Mouse (Mus musculus): ENCODE results near the gene Apol7a.
A peak's percentile ranks its signal among the peaks of the same experiment; 100 is the strongest.
"Not testable (repeated sequence)": the region's sequence is repeated elsewhere in the genome, so short reads cannot be mapped to it uniquely, and the experiment has no call there.

The Apol7a gene

DNA sequence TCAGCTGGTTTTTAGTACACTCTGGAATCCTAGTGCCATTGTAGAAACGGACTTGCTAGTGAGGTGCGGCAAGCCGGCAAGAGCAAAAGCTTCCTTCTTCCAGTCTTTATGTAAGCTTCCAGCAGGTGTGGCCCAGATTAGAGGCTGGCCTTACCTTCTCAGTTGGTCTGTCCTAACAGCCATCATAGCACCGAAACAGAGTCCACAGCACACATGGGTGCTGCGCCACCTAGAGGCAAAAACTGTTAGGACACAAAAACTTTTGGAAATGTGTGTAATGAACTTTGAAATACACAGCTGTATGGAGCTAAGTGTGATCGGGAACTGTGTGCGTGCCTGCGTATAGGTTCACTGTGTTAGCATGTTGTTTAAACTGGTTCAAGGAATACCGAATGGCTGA lies at the start of gene Apol7a:
TSS of gene Apol7a (minus strand) at position 84 of the 400 bp plus-strand sequence.
- not testable (repeated sequence) for DNase-seq (ENCODE audit: low read depth)

DNA sequence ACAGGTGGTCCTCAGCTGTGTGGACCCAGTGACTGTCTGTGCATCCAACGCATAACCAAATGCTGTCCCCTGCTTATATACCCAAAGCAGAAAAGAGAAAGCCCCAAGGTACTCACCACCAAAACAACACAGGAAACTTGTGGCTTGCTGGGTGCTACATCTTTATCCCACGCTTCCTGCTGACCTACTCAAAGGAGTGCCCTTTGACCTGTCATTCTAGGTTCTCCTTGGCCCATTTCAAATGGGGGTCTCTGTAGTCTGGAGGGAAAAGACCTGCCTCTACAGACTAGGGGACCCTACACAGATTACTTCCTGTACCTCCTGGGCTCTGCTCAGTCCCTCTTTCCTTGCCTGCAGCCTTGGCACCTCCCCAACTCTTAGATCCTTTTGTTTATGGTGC lies 48.5 kb upstream of the Apol7a start, which contains the start of gene Apol7b:
TSS of gene Apol7b (minus strand) at position 101 of the 400 bp plus-strand sequence.
- DNase-seq (ENCODE audit: low read depth) = not testable (repeated sequence)

DNA sequence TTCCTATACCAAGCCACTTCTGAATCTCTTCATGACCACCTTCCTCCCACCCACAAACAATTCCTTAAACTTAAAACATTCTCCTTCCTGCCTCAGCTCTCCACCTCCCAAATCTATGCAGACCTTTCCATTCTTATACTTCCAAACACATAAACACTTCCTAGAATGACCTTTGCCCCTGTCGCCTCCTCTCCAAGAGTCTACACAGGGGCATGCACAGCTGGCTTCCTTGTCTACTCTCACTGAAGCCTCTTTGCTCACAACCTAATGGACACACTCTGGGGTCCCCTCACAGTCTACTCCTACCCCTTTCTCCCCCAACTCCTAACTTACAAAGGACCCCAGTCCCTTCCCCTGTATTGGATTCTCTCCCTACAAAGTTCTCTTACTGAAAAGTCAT lies 46.8 kb upstream of the Apol7a start:
- DNase-seq (ENCODE audit: low read depth) = not testable (repeated sequence)

DNA sequence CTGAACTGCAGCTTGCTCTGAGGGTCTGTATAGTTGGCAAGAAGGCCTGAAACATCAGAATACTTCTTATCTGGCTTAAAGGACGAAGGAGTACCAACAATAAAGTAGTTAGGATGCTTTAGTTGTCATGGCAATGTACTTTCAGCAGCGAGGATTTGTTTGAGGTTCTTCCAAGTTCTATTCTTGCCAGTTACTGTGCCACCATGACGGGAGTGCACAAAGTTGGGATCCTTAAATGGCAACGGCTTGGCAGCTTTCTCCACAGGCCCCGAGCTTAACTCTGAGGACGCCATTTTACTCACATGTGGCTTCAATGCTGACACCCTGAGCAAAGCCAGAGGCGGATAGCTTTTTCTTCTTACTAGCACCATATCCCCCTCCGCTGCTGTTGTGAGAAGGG lies 45.8 kb upstream of the Apol7a start:
- DNase-seq (ENCODE audit: low read depth) = not testable (repeated sequence)

DNA sequence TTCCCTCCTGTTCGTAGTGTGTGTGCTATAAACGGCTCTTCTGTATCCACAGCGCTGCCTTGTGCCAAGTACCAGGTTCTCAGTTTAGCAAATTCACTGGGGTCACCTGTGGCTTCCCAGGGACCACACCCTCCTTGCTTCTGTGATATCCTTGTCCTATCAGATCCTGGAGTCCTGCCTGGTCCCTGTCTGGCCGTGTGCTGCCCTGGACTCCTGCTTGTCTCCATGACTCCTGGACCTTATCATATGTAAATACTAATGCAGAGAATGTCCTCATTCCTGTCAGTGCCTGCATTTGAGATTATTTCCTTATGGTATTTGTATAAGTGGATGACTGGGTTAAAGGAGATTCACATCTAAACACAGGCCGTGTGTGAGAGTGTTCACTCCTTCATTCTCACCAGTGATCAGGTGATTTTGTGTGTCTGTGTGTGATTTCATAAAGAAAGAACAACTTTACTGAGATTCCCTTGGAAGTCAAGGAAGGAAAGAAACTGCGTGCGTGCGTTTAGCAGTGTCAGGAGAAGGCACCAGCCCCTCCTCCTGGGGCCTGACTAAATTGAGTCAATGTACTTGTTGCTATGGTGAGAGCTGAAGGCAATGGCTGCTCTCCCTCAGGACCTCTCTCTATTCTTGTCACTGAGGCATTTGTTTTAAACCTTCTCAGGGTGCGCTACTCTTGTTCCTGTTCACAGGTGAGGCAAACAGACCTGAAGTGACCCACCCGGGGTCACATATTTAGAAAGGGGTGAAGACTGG lies 30.0 kb upstream of the Apol7a start:
- not testable (repeated sequence) for DNase-seq (ENCODE audit: low read depth)

DNA sequence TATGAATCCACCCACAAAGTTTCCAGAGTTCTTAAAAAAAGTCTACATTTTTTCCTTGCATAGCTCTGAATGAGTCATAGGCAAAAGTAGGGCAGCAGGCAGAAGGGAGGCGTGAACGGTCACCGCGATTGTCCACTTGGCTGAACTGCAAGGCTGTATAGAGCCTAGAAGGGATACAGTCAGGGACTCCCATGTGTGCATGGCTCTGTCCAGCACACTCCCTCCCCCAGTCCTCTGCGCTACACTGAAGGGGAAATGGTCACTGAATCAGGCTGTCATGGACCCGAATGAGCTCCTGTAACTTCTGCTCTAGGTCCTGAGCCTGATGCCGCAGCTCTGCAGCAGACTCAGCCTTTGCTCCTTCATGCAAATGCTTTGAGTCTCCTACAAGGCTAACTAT lies 24.0 kb upstream of the Apol7a start:
- not testable (repeated sequence) for DNase-seq (ENCODE audit: low read depth)

DNA sequence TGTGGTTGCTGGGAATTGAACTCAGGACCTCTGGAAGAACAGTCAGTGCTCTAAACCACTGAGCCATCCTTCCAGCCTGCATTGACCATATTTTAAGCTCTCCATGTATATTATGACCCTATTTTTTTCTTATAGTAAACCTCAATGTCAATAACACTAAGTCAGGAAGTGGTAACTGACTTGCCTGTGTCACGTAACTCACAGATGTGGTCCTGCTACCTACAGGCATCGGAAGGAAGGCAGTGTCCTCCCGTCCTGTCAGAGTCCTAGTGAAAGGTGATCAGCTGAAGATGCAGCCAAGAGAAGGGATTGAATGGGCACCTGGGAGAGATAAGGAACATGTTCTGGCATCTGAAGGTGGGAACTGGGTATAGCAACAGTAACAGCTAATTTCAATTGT lies 20.7 kb upstream of the Apol7a start:
- DNase-seq (ENCODE audit: low read depth) = not testable (repeated sequence)

DNA sequence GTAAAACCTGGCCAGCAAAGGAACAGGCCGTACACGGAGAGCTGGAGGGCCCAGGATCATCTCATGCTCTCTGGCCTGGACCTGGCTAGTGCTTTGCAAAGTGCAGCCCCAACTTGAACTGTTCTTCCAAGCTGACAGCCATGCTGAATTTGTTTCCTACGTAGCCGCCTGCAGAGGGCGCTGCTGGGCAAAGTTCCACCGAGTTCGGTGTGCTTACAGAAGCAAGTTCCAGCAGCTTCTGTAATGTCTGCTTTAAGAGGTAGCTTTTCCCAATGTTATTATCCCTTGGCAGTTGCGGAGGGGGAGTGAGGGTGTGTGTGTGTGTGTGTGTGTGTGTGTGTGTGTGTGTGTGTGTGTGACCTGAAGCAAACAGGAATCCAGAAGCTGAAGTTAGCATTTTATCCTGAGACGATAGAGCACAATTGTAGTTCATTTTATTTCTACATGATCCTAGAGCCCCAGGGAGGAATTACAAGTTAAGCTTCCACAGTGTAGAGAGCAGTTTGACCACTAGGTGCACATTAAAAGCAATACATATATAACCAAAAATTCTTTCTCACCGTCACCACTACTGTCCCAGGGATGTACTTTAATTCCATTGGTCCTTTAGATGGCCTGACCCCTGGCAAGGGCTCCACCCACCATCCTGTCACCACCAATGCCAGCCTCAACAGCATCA lies 17.9 kb upstream of the Apol7a start:
- not testable (repeated sequence) for DNase-seq (ENCODE audit: low read depth)

DNA sequence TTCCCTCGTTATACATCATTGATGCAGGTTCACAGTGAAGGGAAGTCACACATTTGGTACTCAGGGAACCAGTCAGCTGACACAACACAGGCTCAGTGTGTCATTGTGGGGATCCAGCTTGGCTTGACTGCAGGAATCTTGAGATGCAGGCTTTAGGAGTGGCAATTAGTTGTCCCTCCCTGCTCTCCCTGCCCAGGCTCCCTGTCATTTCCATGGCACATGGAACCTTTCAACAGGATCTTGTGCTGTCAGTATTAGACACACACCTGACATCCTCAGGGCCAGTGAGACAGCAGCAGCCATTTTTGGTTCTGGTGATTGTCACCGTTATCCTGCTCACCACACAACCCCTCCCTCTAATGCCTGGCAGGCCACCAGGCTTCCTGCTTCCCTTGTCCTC lies 16.7 kb upstream of the Apol7a start:
- DNase-seq (ENCODE audit: low read depth) = not testable (repeated sequence)

DNA sequence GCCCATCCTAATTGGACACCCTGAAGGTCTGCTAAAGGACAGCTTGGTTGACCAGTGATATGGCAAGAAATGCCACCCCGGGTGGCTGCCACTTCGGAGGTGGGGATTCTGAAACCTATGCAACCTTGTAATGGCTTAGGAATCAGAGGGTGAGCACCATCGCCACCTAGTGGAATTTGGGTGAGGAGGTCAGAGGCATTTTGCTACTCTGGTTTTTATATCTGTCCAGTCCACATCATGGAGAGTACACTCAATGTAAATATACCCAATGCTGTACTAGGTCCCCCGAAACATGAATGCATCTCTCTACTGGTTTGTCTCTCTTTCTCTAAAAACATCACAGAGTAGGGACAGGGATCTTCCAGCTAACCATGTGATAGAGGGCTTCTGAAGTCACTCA lies 13.8 kb upstream of the Apol7a start:
- DNase-seq (ENCODE audit: low read depth) = not testable (repeated sequence)

DNA sequence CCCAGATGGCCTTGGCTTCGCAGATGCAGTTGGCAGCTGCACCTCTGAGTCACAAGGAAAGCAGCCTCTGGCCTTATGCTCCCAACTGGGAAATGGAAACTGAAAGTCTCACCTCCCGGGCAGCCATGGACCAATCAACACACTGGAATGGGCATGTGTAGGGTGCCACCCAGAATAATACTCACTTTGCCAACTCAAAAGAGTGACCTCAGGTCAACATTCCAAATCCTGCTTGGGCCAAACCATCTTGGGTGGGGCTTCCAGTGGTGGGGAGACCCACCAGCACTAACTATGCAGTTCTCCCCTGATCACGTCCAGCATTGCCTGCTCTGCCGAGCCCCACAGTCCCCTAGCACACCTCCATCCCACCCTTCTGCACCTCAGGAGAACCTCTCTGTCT lies 12.1 kb upstream of the Apol7a start, which contains the start of gene Apol9a:
TSS of gene Apol9a (minus strand) at position 101 of the 400 bp plus-strand sequence.
- not testable (repeated sequence) for DNase-seq (ENCODE audit: low read depth)

DNA sequence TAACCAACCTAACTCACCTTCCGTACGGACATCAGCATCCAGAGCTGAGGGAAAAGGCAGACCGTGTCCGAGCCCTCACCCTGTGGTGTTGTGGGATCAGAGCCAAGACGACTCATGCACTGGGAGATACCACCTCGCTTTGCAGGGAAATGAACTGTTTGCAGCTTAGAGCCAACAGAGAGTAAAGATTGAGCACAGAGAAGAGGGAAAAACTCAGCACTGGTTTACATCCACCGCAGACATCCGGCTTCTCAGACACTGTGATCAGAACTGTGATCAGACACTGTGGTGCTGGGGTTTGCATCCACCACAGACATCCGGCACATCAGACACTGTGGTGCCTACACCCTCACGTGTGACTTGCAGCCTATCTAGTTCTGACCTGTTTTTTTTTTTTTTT lies 7.5 kb upstream of the Apol7a start:
- peak; percentile 28 for DNase-seq (ENCODE audit: low read depth)

DNA sequence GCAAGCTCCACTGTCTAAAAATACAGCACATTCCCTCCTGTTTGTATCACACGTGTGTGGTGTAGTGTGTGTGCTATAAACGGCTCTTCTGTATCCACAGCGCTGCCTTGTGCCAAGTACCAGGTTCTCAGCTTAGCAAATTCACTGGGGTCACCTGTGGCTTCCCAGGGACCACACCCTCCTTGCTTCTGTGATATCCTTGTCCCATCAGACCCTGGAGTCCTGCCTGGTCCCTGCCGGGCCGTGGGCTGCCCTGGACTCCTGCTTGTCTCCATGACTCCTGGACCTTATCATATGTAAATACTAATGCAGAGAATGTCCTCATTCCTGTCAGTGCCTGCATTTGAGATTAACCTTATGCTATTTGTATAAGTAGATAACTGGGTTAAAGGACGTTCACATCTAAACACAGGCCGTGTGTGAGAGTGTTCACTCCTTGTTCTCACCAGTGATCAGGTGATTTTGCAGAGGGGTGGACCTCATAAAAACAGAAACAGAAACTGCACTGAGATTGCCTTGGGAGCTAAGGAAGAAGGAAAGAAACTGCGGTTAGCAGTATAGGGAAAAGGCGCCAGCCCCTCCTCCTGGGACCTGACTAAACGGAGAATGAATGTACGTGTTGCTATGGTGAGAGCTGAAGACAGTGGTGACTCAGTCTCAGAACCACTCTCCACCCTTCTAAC lies 1.3 kb downstream of the Apol7a start:
- DNase-seq (ENCODE audit: low read depth) = peak; percentile 95

DNA sequence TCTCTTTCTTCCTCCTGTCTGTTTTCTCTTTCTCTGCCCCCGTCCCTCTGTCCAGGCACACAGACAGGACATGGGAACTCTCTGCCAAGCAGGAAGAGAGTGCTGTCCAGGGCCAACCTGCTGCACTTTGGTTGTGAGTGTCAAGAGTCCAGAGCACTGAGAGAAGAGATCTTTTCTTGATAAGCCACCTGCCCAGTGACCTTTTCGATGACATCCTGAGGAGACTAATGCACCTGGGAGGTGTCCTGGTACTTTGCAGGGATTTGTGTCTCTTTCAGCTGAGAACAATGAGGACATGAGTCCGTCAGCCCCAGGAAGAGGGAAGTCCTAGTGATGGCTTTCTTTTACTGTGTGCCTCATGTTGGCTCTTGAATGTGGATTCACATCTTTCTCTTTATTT lies 5.1 kb downstream of the Apol7a start:
- not testable (repeated sequence) for DNase-seq (ENCODE audit: low read depth)

DNA sequence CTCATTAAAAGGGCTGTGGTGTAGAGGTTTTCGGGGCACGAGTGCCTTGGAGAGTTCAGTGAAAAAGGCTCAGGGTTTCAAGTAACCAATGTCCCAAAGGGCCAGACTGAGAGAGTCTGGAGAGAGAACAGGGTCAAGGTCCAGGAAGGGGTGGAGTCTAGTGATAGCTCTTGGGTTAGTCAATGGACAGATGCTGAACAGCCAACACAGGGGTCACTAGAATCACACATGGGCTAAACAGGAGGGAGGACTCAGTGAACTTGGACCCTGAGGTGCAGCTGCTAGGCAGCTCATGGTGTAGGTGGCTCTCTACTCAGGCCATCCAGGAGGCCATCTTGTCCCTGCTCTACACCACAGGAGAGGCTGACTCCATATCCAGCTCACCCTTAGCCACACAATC lies 11.4 kb downstream of the Apol7a start:
- DNase-seq (ENCODE audit: low read depth) = no peak

DNA sequence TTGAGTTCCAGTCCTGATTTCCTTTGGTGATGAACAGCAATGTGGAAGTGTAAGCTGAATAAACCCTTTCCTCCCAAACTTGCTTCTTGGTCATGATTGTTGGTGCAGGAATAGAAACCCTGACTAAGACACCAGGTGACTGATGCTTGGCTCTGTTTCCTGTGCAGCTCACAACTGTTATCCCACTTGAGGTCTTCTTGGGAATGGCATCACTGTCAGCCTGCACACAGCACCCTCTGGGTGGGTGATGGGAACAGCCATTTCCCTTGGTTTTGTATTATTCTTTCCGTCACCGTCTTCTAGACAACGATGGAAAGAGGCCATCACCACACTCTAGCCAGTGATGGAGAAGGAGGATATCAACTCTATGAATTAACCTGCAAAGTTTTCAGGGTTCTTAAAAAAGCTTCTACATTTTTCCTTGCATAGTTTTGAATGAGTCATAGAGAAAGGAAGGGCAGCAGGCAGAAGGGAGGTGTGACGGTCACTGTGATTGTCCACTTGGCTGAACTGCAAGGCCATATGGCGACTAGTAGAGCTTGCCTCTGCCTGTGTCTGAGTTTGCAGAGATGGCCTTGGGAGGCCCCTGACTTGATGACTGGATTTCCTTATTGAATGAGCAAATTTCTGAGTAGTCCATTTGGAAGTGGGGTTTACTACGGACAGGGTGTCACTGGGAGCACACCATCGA lies 14.4 kb downstream of the Apol7a start:
- DNase-seq (ENCODE audit: low read depth) = no peak

DNA sequence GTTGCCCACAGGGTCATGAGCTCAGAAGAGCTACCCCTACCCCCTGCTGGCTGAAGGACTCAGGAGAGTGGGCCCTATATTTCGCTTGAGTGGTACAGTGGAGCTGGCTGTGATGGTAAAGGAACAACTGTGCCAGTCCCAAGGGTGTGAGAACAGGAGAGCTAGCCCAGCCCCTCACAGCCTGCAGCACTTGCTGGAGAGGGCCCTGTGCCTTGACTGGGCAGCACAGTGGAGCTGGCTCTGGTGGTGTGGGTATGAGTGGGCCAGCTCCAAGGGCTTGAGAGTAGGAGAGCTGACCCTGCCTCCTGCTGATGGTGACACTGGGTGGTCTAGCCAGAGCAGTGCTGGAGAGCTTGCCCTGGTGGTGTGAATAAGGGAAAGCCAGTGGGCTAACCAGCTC lies 16.0 kb downstream of the Apol7a start:
- DNase-seq (ENCODE audit: low read depth) = no peak

DNA sequence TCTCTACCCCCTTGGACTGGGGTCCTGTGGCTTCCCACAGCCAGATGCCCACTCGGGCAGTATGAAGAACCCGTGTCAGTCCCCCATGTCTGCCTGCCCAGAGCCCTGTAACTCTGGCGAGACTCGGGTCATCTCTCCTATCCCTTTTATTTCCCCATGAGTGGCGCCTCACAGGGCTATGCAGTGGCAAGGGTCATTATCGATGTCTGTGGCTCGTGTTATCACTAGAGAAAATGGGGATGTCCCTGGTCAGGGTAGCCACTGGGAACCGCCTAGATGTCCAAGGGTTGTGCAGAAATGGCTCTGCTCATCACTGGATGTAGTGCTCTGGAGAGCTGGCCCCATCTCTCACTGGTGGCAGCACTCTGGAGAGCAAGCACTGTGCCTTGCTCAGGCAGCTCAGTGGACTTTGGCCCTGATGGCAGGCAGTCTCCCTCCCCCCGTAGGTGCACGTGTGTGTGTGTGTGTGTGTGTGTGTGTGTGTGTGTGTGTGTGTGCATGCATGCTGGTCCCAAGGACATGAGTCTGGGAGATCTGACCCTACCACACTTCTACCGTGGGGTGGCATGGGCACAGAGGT lies 16.5 kb downstream of the Apol7a start:
- no peak for DNase-seq (ENCODE audit: low read depth)

DNA sequence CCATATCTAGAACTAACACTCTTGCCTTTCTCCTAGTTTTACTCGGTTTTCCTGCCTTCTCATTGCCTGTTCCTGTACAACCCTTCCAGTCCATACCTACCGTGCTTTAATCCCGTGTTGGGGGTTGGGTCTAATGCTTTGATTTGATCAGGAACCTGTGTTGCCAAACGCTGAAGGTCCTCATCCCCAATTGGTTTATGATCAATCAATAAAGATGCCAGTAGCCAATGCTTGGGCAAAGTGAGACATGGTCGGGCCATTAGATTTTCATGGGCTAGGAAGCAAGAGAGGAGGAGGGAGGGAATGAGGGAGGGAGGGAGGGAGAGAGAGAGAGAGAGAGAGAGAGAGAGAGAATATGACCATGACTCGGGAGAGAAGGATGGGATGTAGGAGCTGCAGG lies 17.4 kb downstream of the Apol7a start:
- DNase-seq (ENCODE audit: low read depth) = no peak

DNA sequence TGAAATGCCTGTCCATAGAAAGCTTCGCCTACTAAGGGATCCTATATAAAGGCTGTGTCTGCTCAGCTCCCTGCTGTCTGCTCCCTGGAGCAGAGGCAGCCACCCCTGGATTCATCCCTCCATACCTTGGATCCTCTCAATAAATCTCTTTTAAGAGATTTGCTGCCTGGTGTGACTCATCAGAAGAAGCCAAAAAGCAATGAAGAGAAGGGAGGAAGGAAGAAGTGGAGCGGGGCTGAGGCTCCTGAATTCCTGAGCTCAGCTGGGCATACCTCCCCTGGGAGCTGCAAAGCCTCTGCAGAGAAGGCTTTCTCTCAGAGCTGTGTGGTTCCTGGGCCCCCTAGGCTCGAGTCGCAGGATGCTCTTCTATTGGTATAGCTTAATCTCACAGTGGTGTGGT lies 19.0 kb downstream of the Apol7a start:
- no peak for DNase-seq (ENCODE audit: low read depth)

DNA sequence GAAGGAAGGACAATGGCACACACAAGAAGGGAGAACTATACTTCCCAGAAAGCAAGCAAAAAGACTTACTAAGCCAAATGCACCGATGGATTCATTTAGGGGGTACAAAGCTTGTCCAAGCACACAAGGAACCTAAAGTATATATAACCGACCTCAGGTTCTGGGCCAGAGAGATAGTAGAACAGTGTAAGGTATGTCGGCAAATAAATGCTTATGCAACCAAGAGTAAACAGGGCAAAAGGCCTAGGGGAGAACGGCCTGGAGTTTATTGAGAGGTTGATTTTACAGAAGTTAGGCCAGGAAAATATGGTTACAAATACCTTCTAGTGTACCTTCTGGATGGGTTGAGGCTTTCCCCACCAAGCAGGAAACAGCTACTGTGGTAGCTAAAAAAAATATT lies 21.5 kb downstream of the Apol7a start:
- no peak for DNase-seq (ENCODE audit: low read depth)

DNA sequence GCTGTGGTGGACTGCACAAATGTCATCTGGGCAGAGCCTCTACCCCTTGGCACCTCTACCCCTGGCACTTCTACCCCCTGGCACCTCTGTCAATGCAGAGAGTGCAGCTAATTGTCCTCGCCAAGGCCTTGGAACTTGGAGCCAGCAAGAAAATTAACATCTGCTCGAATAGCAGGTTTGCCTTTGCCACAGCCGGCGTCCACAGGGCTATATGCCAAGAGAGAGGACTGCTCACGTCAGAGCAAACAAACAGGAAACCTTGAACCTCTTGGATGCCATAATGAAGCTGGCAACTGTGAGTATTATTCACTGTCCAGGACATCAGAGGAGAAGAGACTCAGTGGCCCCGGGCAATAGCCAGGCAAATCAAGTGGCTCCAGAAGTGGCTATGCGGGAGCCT lies 22.0 kb downstream of the Apol7a start:
- no peak for DNase-seq (ENCODE audit: low read depth)

Data from fibroblast of lung, adult 2 months (primary cell).